In genomic region chr7:38085573-38086211, GRCm38 (mm10) we compare ENCODE assay signal across 7 mouse cellular contexts. TPM values are rescaled to one million over a fixed set of nuclear protein-coding genes. Genes with fewer than 3 reads are reported as not detected.
DNase-seq lines count a peak whose midpoint lies in the region; ATAC-seq and TF ChIP-seq lines count a peak whose summit lies in the region.

No protein-coding gene starts in this region.

- peak overlapping the region; percentile 71 for H3K4me2 ChIP-seq in forebrain, embryonic 16.5 days (ENCODE audit: low read length)
- peak overlapping the region; percentile 74 for H3K4me2 ChIP-seq in limb, embryonic 11.5 days (ENCODE audit: low read depth, severe bottlenecking)
- H3K4me2 ChIP-seq in midbrain, embryonic 11.5 days = peak overlapping the region; percentile 69

- TF ChIP-seq POLR2A in spleen, adult 2 months (IDR thresholded peaks at IDR 0.05; ENCODE audit: low read depth, low read length) = no peak

- peaks cover 15% of the 10 kb centered on the region for H3K4me1 ChIP-seq in forebrain, embryonic 16.5 days (replicated peaks; ENCODE audit: control insufficient read depth, insufficient read depth, low read length)
- H3K4me1 ChIP-seq in limb, embryonic 11.5 days (ENCODE audit: control insufficient read depth, insufficient read depth, low read length) = peaks cover 10% of the 10 kb centered on the region; the same call in 1 of the 2 replicates
- peaks cover 7% of the 10 kb centered on the region for H3K4me1 ChIP-seq in midbrain, embryonic 11.5 days (ENCODE audit: control insufficient read depth, insufficient read depth, low read length)
- peaks cover 24% of the 10 kb centered on the region for H3K4me1 ChIP-seq in spleen, adult 2 months (ENCODE audit: control insufficient read depth, insufficient read depth, insufficient read length)

- no peak overlapping the region for H3K27ac ChIP-seq in forebrain, embryonic 16.5 days (ENCODE audit: low read length)
- no peak overlapping the region for H3K27ac ChIP-seq in limb, embryonic 11.5 days (replicated peaks; ENCODE audit: low read depth, low read length)
- no peak overlapping the region for H3K27ac ChIP-seq in midbrain, embryonic 11.5 days (ENCODE audit: low read depth, low read length)
- peak overlapping the region; percentile 80 for H3K27ac ChIP-seq in spleen, adult 2 months (ENCODE audit: insufficient read depth, low read length)

- H3K9ac ChIP-seq in forebrain, embryonic 16.5 days (replicated peaks; ENCODE audit: low read depth, low read length) = no peak overlapping the region
- H3K9ac ChIP-seq in limb, embryonic 11.5 days (ENCODE audit: low read length) = peak overlapping the region; percentile 30; the same call in 1 of the 2 replicates
- H3K9ac ChIP-seq in midbrain, embryonic 11.5 days (ENCODE audit: low read length) = no peak overlapping the region

- H3K9me3 ChIP-seq in forebrain, embryonic 16.5 days (ENCODE audit: control insufficient read depth, low read length) = no peaks in the 10 kb centered on the region
- H3K9me3 ChIP-seq in limb, embryonic 11.5 days (ENCODE audit: control insufficient read depth, low read length) = no peaks in the 10 kb centered on the region
- H3K9me3 ChIP-seq in midbrain, embryonic 11.5 days (ENCODE audit: control insufficient read depth, low read length) = no peaks in the 10 kb centered on the region

- DNase-seq in NIH3T3 (ENCODE audit: low read depth) = peak; percentile 68
- peak; percentile 84 for DNase-seq in cerebellum, adult 11-12 months
- peak; percentile 81 for DNase-seq in limb, embryonic 11.5 days (ENCODE audit: low spot score)
- peak; percentile 89 for DNase-seq in midbrain, embryonic 11.5 days (ENCODE audit: low spot score, missing footprints)
- peak in 1 of 2 experiments; percentile 68 for DNase-seq in spleen, adult 2 months (ENCODE audit: low read depth in 1 of 2, low spot score in 2 of 2)

- WGBS in forebrain, embryonic 16.5 days = under 1% methylated on average over 35 of the region's 35 CpGs
- 2% methylated on average over 35 of the region's 35 CpGs for WGBS in limb, embryonic 11.5 days
- 1% methylated on average over 35 of the region's 35 CpGs for WGBS in midbrain, embryonic 11.5 days
- WGBS in spleen, adult 2 months = 2% methylated on average over 35 of the region's 35 CpGs

- peak; percentile 28; the same call in 1 of the 2 replicates for TF ChIP-seq CTCF in spleen, adult 2 months (IDR thresholded peaks at IDR 0.05; ENCODE audit: extremely low read depth, insufficient read depth, insufficient read length, insufficient replicate concordance)

- no peaks in the 10 kb centered on the region for H3K36me3 ChIP-seq in forebrain, embryonic 16.5 days (ENCODE audit: control insufficient read depth, insufficient read depth)
- no peaks in the 10 kb centered on the region for H3K36me3 ChIP-seq in limb, embryonic 11.5 days (ENCODE audit: control insufficient read depth, insufficient read depth, low read length)
- H3K36me3 ChIP-seq in midbrain, embryonic 11.5 days (ENCODE audit: control insufficient read depth, insufficient read depth, low read length) = no peaks in the 10 kb centered on the region
- no peaks in the 10 kb centered on the region for H3K36me3 ChIP-seq in spleen, adult 2 months (ENCODE audit: control insufficient read depth, insufficient read depth, low read length)

- H3K27me3 ChIP-seq in forebrain, embryonic 16.5 days (replicated peaks; ENCODE audit: control insufficient read depth, insufficient read depth, low read length) = 0 out of 2 replicates have a peak, but pooled peaks cover 2% of the 10 kb centered on the region
- no peaks in the 10 kb centered on the region; the same call in 1 of the 2 replicates for H3K27me3 ChIP-seq in limb, embryonic 11.5 days (ENCODE audit: control insufficient read depth, insufficient read depth, low read length)
- peaks cover 7% of the 10 kb centered on the region for H3K27me3 ChIP-seq in midbrain, embryonic 11.5 days (ENCODE audit: control insufficient read depth, insufficient read depth, low read length)
- no peaks in the 10 kb centered on the region for H3K27me3 ChIP-seq in spleen, adult 2 months (ENCODE audit: control insufficient read depth, insufficient read depth, low read length)

- H3K4me3 ChIP-seq in forebrain, embryonic 16.5 days (replicated peaks; ENCODE audit: low read length) = peak overlapping the region; percentile 49
- H3K4me3 ChIP-seq in limb, embryonic 11.5 days (ENCODE audit: low read depth, low read length) = peak overlapping the region; percentile 35
- peak overlapping the region; percentile 29 for H3K4me3 ChIP-seq in midbrain, embryonic 11.5 days (ENCODE audit: low read depth, low read length)
- peak overlapping the region; percentile 60 for H3K4me3 ChIP-seq in spleen, adult 2 months (ENCODE audit: extremely low read depth, insufficient read depth, insufficient read length)

- ATAC-seq in forebrain, embryonic 16.5 days = peak; percentile 10
- ATAC-seq in hematopoietic stem cell, adult 5-6 weeks (replicated peaks in 1 of 2; ENCODE audit: insufficient read depth in 1 of 2, low FRiP score in 2 of 2, low TSS enrichment in 1 of 2, low read depth in 1 of 2, poor library complexity in 2 of 2, severe bottlenecking in 2 of 2) = peak; percentile 37 to 40
- peak; percentile 15 for ATAC-seq in limb, embryonic 11.5 days (ENCODE audit: insufficient number of reproducible peaks, low FRiP score, low TSS enrichment, low read depth)
- ATAC-seq in midbrain, embryonic 11.5 days (ENCODE audit: low FRiP score) = peak; percentile 41

RNA-seq across cellular contexts. Expression of gene Ccne1, which starts 21.6 kb away (rescaled TPM):
- polyA plus RNA-seq in forebrain, embryonic 16.5 days (2015; fragmentation: Nextera tagmentation; extraction: Ambion mirVana) = 14.3 and 14.5 TPM in 2 replicates
- 8.1 and 31.4 TPM in 2 replicates for total RNA-seq in hematopoietic stem cell, adult 5-6 weeks (2017)
- polyA plus RNA-seq in limb, embryonic 11.5 days (2014; fragmentation: Nextera tagmentation; extraction: Ambion mirVana) = 121 and 131 TPM in 2 replicates
- polyA plus RNA-seq in midbrain, embryonic 11.5 days (2014; fragmentation: Nextera tagmentation; extraction: Ambion mirVana) = 55.1 and 55.6 TPM in 2 replicates
- 9.1 and 21.1 TPM in 2 replicates for polyA plus RNA-seq in spleen, adult 2 months (2012; rRNA removed)
